Mouse (Mus musculus): ENCODE data around the gene Gm5157.
"Not testable (repeated sequence)": the region's sequence is repeated elsewhere in the genome, so short reads cannot be mapped to it uniquely, and the experiment has no call there.

Gm5157 gene

GRCm38 (mm10) chr7:21190323-21190722, at the start of gene Gm5157:
TSS of gene Gm5157 (minus strand) at chr7:21190423.
- in situ Hi-C loops (cut with MseI, MboI): not testable (repeated sequence)

- in situ Hi-C loops (cut with MseI, MboI): not testable (repeated sequence)
These were observed 28.3 kb downstream of the Gm5157 start, which contains the start of gene Vmn1r123 for GRCm38 (mm10) chr7:21161885-21162284. TSS of gene Vmn1r123 (plus strand) at chr7:21162185.

All from mouse trophoblast stem cell (cell line).